Mouse (Mus musculus) colon, adult 2 months (tissue): ENCODE results near the gene Psma1. TPM values are rescaled to one million over a fixed set of nuclear protein-coding genes. Genes with fewer than 3 reads are reported as not detected.

Experiments
- polyA plus RNA-seq: library from polyadenylated mRNA; depleted of rRNA; stranded (reverse); fragments of >200 nt; gene quantifications from 2 replicates; pipeline ENCODE4 v1.2.3, GENCODE M21; 2012; rRNA removed

Psma1 gene
- polyA plus RNA-seq: 44.9 and 47.2 TPM in 2 replicates

DNA sequence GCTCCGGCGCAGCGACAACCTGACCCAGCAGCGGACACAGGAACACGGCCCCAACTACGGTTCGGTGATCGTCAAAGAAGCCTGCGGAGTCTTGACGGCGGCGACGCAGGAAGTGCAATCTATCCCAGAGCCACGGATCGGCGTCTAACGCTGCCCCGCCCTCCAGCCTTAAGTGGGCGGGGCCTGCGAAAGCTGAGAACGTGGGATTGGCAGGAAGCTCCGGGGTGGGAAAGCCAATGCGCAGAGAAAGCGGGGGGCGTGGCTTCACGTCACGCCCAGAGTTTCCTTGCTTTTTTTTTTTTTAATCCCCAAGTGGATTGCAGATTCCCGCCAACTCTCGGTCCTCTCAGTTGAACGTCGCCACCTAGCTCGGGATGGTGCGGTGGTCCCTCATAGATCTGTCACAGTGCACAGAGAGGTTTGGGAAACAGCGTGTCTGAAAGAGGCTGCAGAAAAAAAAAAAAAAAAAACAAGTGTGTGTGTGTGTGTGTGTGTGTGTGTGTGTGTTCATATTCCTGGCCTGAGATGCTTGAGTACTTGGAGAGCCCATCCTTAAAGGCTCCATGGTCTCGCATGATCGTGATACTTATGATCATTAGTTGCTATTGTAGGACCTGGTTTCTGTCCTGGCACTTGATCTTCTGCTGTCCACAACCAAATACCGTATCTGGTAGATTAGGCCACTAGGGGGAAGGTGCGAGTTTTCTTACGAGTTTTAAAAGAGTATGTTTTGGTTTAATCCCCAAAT, at the start of gene Psma1:
Gene Psma1, minus strand, starts transcription at position 114 of the 748 bp plus-strand sequence.

DNA sequence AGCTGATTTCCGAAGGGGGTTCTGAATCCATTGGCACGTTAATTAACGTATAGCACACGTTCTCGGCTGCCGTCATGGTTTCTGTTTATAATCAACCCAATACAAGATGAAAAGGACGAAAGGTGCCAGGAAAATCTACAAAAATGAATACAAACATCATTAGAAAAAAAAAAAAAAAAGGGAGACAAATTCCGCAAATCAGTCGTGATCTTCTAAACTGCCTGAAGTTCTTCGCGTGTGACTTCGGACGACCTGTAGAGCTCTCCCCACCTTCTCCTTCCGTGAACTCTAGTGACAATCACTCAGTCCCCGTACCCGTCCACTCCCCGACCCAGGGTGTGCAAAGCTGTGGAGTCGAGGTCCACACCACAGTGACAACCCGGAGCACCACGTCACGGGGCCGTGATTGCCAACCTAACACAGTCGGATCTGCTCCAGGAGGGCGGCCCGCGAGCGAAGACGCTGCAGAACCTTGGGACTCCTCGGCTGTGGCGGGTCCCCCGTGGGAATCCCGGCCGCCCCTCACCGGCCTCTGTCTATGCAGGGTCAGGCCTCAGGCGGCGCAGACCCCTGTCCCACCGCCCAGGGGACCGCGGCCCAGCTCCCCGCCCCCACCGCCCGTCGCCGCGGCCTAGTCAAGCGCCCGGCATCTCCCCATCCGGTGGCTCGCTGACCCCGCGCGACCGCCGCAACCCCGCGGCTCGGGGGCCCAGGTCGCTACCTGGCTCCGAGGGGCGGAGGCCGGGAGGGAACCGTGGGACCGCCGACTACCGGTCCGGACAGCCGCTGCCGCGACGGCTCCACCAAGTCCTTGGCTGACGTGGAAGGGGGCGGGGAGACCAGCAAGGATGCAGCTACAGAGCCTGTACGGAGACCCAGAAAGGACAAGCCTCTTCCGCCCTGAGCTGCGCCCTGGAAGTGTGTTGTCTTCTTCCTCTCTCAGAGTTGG, 21.8 kb downstream of the Psma1 start, which contains the start of gene Copb1:
Gene Copb1, minus strand, starts transcription at position 827 of the 949 bp plus-strand sequence.

Other genes starting within 250 kb of the Psma1 start
- 24.5 and 30.6 TPM in 2 replicates for gene Rras2, start 158.3 kb downstream of the Psma1 start, polyA plus RNA-seq
- gene Copb1, start 21.4 kb downstream of the Psma1 start, polyA plus RNA-seq: 26.7 and 39.6 TPM in 2 replicates
- gene Pde3b, start 139.2 kb upstream of the Psma1 start, polyA plus RNA-seq: 3.6 and 3.9 TPM in 2 replicates